Mouse (Mus musculus) heart, postnatal 0 days (tissue): ENCODE measurements around the gene Adamts6.

Experiments
- CTCF ChIP-seq: IDR thresholded peaks from 2 replicates; pipeline ENCODE4 v1.5.1; 2016; ENCODE audit warnings: antibody characterized with exemption, control low read depth, low read depth
- EP300 ChIP-seq: IDR thresholded peaks from 2 replicates; pipeline ENCODE4 v1.6.1; 2016; ENCODE audit warnings: antibody characterized with exemption, low read depth

GRCm38 (mm10) chr13:104509561-104510493, 222.2 kb downstream of the Adamts6 start:
- TF ChIP-seq CTCF (no peak), EP300 (no peak)
